Mouse (Mus musculus): Measurements from ENCODE around the gene Sprr4. TPM values are rescaled to one million over a fixed set of nuclear protein-coding genes. Genes with fewer than 3 reads are reported as not detected.
"Not testable (repeated sequence)": the region's sequence is repeated elsewhere in the genome, so short reads cannot be mapped to it uniquely, and the experiment has no call there.

The Sprr4 gene
- total RNA-seq (2021): not detected in 2 replicates
- long read RNA-seq, experiment 1: 0 reads
- long read RNA-seq, experiment 2: 0 reads

- DNase-seq: no peak
These were observed at the start of gene Sprr4 for GRCm38 (mm10) chr3:92500393-92500792. Sprr4 (minus strand) TSS chr3:92500493.

- DNase-seq: no peak
These were observed 34.1 kb upstream of the Sprr4 start, which contains the start of gene 2310046K23Rik for GRCm38 (mm10) chr3:92534411-92534810. 2310046K23Rik (minus strand) TSS chr3:92534511.

GRCm38 (mm10) chr3:92512325-92512724 lies 12.0 kb upstream of the Sprr4 start:
- peak; percentile 6 for DNase-seq

- peak; percentile 76 for DNase-seq
These were observed 10.5 kb upstream of the Sprr4 start for GRCm38 (mm10) chr3:92510786-92511185.

GRCm38 (mm10) chr3:92508185-92508584 lies 7.9 kb upstream of the Sprr4 start:
- DNase-seq: no peak

GRCm38 (mm10) chr3:92503528-92503927 lies 3.2 kb upstream of the Sprr4 start:
- no peak for DNase-seq

- DNase-seq: not testable (repeated sequence)
These were observed 10.0 kb downstream of the Sprr4 start for GRCm38 (mm10) chr3:92490262-92490661.

- DNase-seq: no peak
These were observed 14.0 kb downstream of the Sprr4 start for GRCm38 (mm10) chr3:92486307-92486706.

- peak; percentile 22 for DNase-seq
These were observed 14.4 kb downstream of the Sprr4 start, which contains the start of gene Sprr1a for GRCm38 (mm10) chr3:92485863-92486262. Sprr1a (minus strand) TSS chr3:92485895.

- DNase-seq: peak; percentile 13
These were observed 19.0 kb downstream of the Sprr4 start for GRCm38 (mm10) chr3:92481249-92481648.

- DNase-seq: no peak
These were observed 30.2 kb downstream of the Sprr4 start for GRCm38 (mm10) chr3:92470111-92470510.

GRCm38 (mm10) chr3:92467424-92467823 lies 32.9 kb downstream of the Sprr4 start:
- no peak for DNase-seq

- no peak for DNase-seq
These were observed 33.7 kb downstream of the Sprr4 start for GRCm38 (mm10) chr3:92466576-92466975.

GRCm38 (mm10) chr3:92458620-92459019 lies 41.7 kb downstream of the Sprr4 start, which contains the start of gene Sprr3:
Sprr3 (minus strand) TSS chr3:92458720.
- DNase-seq: no peak

GRCm38 (mm10) chr3:92455151-92455550 lies 45.1 kb downstream of the Sprr4 start:
- no peak for DNase-seq

Other genes with a start within 250 kb of the Sprr4 start
- not detected in 2 replicates for gene Sprr2a3, start 215.1 kb downstream of the Sprr4 start, total RNA-seq (2021)
- gene Sprr2b, start 183.9 kb downstream of the Sprr4 start, total RNA-seq (2021): not detected in 2 replicates
- gene Sprr2d, start 161.4 kb downstream of the Sprr4 start, total RNA-seq (2021): not detected in 2 replicates
- gene Sprr2e, start 148.3 kb downstream of the Sprr4 start, total RNA-seq (2021): not detected in 2 replicates
- gene Sprr2f, start 135.3 kb downstream of the Sprr4 start, total RNA-seq (2021): not detected in 2 replicates
- gene Sprr2h, start 114.8 kb downstream of the Sprr4 start, total RNA-seq (2021): not detected in 2 replicates
- not detected in 2 replicates for gene Sprr2i, start 92.5 kb downstream of the Sprr4 start, total RNA-seq (2021)
- gene Sprr2j-ps, start 82.4 kb downstream of the Sprr4 start, total RNA-seq (2021): not detected in 2 replicates
- gene Gm9774, start 71.1 kb downstream of the Sprr4 start, total RNA-seq (2021): 1.6 and 7.1 TPM in 2 replicates
- gene Sprr2k, start 67.9 kb downstream of the Sprr4 start, total RNA-seq (2021): not detected in 2 replicates
- gene Sprr1b, start 61.7 kb downstream of the Sprr4 start, total RNA-seq (2021): not detected in 2 replicates
- gene Sprr3, start 41.8 kb downstream of the Sprr4 start, total RNA-seq (2021): not detected in 2 replicates
- not detected in 2 replicates for gene Sprr1a, start 14.6 kb downstream of the Sprr4 start, total RNA-seq (2021)
- gene 2310046K23Rik, start 34.0 kb upstream of the Sprr4 start, total RNA-seq (2021): not detected in 2 replicates
- not detected in 2 replicates for gene Ivl, start 73.2 kb upstream of the Sprr4 start, total RNA-seq (2021)
- not detected in 2 replicates for gene Smcp, start 88.5 kb upstream of the Sprr4 start, total RNA-seq (2021)
- gene 2210017I01Rik, start 107.0 kb upstream of the Sprr4 start, total RNA-seq (2021): not detected in 2 replicates
- gene Lce6a, start 121.2 kb upstream of the Sprr4 start, total RNA-seq (2021): not detected in 2 replicates
- gene Lce1a1, start 147.8 kb upstream of the Sprr4 start, total RNA-seq (2021): not detected in 2 replicates
- gene Lce1b, start 156.4 kb upstream of the Sprr4 start, total RNA-seq (2021): not detected in 2 replicates
- gene Lce1a2, start 169.8 kb upstream of the Sprr4 start, total RNA-seq (2021): not detected in 2 replicates
- gene Lce1c, start 178.8 kb upstream of the Sprr4 start, total RNA-seq (2021): not detected in 2 replicates
- not detected in 2 replicates for gene Lce1d, start 186.7 kb upstream of the Sprr4 start, total RNA-seq (2021)
- gene Lce1e, start 208.6 kb upstream of the Sprr4 start, total RNA-seq (2021): not detected in 2 replicates
- gene Lce1f, start 219.9 kb upstream of the Sprr4 start, total RNA-seq (2021): not detected in 2 replicates
- not detected in 2 replicates for gene Gm38119, start 238.6 kb upstream of the Sprr4 start, total RNA-seq (2021)

All from adrenal gland, postnatal 14 days (tissue).